Mouse (Mus musculus): ENCODE measurements around the gene Tmeff2. TPM values are rescaled to one million over a fixed set of nuclear protein-coding genes. Genes with fewer than 3 reads are reported as not detected.

Tmeff2 gene
- total RNA-seq, 2 experiments from 2014 or later: 0.79 to 1.5 TPM

- DNase-seq: no peak
- H3K4me3 ChIP-seq: no peak overlapping the region
- intact Hi-C loops (cut with DNase I): no loop called here
- TF ChIP-seq CTCF (IDR thresholded peaks at IDR 0.05): no peak
- no peak overlapping the region for H3K27ac ChIP-seq
Observed at GRCm38 (mm10) chr1:51199088-51199830, 298.8 kb downstream of the Tmeff2 start.

- DNase-seq: no peak
- intact Hi-C loops (cut with DNase I): no loop called here
Observed at GRCm38 (mm10) chr1:51199954-51200353, 299.5 kb downstream of the Tmeff2 start.

GRCm38 (mm10) chr1:51215631-51216030, 315.2 kb downstream of the Tmeff2 start:
- H3K4me3 ChIP-seq: no peak overlapping the region
- DNase-seq: no peak
- TF ChIP-seq CTCF (IDR thresholded peaks at IDR 0.05): no peak
- intact Hi-C loops (cut with DNase I): no loop called here
- no peak overlapping the region for H3K27ac ChIP-seq

More at GRCm38 (mm10) chr1:51199954-51200353, 299.5 kb downstream of the Tmeff2 start:
- Histone ChIP-seq H3K27ac (no peak overlapping the region), H3K4me3 (no peak overlapping the region)
- no peak for TF ChIP-seq CTCF (IDR thresholded peaks at IDR 0.05)

GRCm38 (mm10) chr1:51216292-51217050, 316.0 kb downstream of the Tmeff2 start:
- TF ChIP-seq CTCF (IDR thresholded peaks at IDR 0.05): no peak
- intact Hi-C loops (cut with DNase I): no loop called here

DNA sequence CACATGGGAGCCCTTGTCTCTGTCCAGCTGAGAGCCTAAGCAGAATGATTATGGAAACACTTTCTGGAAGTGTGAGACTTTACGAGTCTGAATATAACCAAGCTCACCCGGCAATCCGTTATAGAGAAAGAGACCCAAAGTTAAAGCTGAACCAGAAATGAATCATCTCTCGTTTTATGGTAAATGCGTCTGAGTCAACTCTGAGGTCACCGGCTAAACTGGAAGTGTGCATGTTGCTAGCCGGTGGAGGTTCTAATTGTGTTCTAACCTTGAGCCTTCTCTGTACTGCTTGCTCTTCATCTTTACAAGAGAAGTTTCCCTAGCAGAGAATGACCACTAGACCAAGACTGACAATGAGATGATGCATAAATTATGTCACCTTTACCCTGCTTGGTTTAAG, 316.8 kb downstream of the Tmeff2 start:
- no peak for DNase-seq
- intact Hi-C loops (cut with DNase I): no loop called here
- H3K4me3 ChIP-seq: no peak overlapping the region
- no peak for TF ChIP-seq CTCF (IDR thresholded peaks at IDR 0.05)
- H3K27ac ChIP-seq: no peak overlapping the region

More at GRCm38 (mm10) chr1:51216292-51217050, 316.0 kb downstream of the Tmeff2 start:
- H3K4me3 ChIP-seq: no peak overlapping the region
- DNase-seq: no peak
- H3K27ac ChIP-seq: no peak overlapping the region

- Histone ChIP-seq H3K27ac (no peak overlapping the region), H3K4me3 (no peak overlapping the region)
- TF ChIP-seq CTCF (IDR thresholded peaks at IDR 0.05): no peak
- intact Hi-C loops (cut with DNase I): no loop called here
- DNase-seq: no peak
Observed at GRCm38 (mm10) chr1:51225156-51225555, 324.7 kb downstream of the Tmeff2 start.

Small RNA genes within 50 kb of the gene (microRNA-seq; reads per million reads assigned to microRNA genes)
- not detected for gene Gm25736

Measured in gastrocnemius, adult 2 months (tissue).